Mouse (Mus musculus): Measurements from ENCODE around the gene 9530077C05Rik.

DNA sequence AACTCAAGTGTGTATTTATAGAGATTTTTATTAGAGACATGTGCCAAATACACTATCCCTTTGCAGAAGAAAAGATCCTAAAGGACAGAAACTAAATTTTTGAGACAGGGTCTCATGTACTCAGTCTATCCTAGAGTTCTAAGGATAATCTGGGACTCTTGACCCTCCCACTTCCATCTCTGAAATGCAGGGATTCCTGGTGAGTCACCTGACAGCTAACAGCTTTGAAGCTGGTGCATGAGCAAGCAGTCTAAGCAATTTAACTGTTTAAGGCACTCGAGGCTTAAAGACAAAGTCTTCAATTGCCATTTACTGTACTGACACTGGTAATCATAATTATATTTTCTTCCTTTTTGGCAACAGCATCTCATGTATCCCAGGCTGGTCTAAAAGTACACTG lies 11.2 kb downstream of the 9530077C05Rik start:
- no peak for TF ChIP-seq POLR2A (IDR thresholded peaks at IDR 0.05; ENCODE audit: insufficient read depth, low read depth, low read length)
- TF ChIP-seq CTCF (IDR thresholded peaks at IDR 0.05; ENCODE audit: insufficient read depth, low read depth, low read length): no peak
